Mouse (Mus musculus) mouse trophoblast stem cell (cell line): ENCODE data around the gene Rhbdf2.

ENCODE experiments used
- in situ Hi-C, 2 experiments: fragments of 300-500 bp; cut with MseI, MboI; formaldehyde crosslinking; loops; 2 replicates in 1 of 2; 3 replicates in 1 of 2; pipeline ENCODE4 v1.15.1; 2025

Gene Rhbdf2

DNA sequence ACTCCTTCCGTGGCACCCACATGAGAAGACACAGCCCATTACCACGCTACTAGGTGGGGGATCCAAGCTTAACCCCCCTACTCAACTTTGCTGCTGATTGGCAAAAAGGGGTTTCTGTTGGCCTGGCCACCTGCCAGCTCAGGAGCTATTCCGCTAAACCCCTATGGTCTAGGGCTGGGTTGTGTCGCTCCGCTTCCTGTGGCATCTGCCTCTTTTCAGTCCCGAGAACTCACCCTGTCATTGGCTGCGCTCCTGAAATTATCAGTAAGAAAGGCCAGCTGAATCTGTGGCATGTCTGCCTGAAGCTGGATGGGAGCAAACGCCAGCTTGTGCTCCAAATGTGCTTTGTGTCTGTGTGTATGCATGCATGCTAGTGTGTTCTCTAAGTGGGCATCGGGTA, 33.4 kb upstream of the Rhbdf2 start:
- in situ Hi-C loops, result no loop called here

DNA sequence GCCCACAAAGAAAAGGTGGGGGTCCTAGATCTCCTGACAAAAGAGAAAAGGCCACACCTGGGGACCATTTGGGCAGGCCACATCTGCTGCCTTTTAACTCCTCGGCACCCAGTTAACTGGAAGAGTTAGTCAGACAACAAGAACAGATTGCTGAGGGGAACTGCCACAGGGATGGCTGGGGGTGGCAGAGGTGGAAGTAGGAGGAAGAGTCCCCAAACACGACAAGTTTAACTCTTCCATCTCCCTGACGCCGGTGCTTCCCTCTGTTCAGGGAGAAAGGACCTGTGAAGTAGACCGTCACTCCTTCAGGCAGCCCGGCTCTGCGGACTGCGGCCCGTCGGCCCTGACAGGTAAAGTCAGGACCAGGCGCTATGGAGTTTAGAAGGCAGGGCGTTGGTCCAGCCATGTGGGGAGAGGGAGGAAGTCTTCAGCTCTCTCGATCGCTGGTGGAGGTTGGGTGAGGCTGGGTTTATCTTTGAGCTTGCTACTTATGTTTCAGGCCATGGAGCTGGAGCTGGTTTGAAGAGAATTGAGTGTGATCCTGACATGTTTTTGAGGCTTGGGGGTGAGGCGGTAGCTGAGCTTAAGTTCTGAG, 32.3 kb upstream of the Rhbdf2 start:
- in situ Hi-C loops, result no loop called here

DNA sequence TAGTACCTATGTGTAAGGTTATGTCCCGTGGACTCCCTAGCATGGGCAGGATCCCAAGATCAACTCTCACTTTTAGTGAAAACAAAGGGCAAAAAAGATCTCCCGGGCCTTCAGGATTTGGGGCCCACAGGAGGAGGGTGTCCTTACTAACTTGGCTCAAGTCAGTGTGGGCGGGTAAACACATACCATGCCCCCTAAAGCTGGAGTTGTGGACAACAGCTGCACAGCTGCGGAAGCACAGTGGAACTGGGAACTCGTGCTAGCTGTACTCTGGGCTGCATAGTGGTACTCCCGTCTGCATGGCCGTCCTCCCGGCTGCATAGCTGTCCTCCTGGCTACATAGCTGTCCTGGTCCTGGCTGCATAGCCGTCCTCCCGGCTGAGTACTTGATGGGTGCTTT, 31.4 kb upstream of the Rhbdf2 start:
- in situ Hi-C loops, result no loop called here

DNA sequence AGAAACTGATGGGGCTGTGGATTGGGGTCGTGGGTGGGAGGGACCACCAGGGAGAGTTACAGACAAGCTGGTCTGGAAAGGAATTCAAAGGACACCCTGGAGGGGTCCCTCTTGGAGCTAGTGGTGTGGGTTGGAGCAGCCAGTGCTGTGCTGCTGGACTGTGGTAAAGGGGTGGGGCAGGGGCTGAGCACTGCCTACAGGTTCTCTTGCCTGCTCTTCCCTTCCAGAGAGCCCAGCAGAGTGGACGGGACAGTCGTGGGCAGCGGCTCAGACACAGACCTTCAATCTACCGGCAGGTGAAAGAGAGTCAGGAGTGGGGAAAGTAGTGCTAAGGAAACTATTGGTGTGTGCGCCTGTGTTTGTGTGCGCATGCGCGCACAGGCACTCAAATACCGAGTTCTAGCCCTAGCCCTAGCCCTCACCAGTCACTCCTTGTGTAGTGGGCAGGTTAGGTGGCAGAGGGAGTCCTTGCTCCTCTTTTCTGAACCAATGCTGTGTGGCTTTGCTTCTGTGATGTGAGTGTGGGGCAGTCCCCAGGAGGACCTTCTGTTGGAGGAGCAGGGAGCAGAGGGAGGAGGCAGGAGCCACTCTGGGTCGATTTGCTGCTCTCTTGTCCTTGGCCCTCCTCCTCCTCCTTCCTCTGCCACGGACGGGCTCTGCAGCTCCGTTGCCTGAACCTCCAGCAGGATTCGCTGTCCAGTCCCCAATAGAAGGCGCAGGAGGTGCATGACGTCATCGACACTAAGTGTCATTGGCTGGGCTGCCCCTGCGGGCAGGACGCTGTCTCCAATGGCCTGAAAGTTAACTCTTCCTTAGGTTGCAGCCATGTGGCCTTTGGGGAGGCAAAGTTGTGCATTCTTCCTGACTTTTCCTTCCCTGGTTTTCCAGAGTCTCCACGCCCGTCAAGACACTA, 30.7 kb upstream of the Rhbdf2 start:
- in situ Hi-C loops, result no loop called here

DNA sequence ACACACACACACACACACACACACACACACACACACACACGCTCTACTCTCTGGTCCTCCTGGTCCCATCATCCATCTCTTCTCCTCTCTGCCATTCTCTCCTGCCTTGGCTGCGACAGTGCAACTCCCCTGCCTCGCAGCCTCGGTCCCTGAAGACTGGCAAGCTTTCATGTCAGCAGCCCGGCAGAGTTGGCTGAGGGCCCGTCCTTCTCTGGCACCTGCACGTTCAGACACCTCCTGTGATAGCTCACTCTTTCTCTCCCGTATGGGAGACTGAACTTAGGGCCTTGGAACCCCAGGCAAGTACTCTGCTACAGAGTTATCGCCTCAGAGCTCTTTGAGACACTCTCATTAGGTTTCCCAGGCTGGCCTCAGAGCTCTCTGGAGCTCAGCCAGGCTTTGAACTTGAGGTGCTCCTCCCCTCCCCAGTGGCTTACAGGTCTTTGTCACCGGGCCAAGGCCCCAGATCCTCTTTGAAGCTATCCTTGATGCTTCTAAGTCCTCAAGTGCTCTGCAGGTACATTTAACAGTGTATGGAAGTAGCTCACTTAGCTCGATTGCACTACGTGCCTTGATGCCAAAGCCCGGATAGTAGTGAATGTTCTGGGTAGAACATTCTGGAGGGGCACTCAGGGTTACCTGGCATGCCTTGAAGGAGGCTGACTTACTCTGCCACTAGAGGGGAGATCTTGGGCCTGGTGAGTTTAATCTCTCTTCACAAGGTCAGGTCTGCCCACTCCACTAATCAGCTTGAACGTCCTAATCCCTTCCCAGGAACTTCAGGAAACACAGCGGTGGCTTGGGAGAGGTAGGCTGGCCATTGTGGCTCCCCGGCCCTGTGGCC, 29.8 kb upstream of the Rhbdf2 start:
- in situ Hi-C loops, result no loop called here

DNA sequence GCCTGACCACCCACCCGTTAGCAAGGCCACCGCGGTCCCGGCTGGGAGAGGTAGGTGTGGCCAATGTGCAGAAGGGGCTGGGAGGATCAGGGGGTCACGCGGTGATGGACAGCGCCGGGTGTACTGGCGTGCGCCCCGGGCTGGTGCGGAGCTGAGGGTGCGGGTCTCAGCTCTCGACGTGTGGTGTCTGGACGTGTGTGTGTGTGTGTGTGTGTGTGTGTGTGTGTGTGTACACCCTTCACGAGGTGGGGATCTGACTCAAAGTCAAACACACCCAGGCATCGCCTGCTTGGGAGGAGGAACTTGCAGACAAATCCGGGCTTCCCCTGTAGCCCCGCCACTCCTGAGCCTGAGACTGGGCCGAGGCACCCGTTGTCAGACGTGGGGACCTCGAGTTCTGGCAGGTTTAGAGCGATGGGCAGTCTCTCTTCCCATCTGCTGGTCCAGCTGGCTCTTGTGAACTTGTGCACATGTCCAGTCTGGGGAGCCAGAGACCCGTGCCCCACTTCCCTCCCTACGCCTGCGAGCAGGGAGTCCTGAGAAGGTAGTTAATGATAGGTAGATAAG, 27.5 kb upstream of the Rhbdf2 start, which contains the start of gene Cygb:
Gene Cygb, minus strand, starts transcription at position 59 of the 567 bp plus-strand sequence.
- in situ Hi-C loops, result no loop called here

DNA sequence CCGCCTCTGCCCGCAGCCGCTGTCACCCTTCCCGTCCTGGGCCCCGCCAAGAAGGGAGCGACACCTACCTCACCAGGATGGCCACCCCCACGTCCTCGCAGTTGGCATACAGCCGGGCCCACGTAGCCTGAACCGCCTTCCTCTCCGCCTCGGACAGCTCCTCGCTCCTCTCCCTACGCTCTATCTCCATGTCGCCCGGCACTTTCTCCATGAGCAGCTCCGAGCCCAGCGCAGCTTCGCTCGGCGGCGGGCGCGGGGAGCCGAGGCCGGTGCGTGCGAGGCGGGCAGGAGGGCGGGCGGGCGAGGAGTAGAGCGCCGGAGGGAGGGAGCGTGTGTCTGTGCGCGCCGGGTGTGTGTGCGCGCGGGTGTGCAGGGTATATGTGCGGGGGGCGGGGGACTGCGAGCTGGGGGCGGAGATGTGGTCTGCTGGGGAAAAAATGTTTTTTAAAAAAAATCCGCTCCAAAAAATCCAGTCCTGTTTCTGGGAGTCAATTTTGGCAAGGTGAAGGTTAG, 26.9 kb upstream of the Rhbdf2 start:
- in situ Hi-C loops, result no loop called here

DNA sequence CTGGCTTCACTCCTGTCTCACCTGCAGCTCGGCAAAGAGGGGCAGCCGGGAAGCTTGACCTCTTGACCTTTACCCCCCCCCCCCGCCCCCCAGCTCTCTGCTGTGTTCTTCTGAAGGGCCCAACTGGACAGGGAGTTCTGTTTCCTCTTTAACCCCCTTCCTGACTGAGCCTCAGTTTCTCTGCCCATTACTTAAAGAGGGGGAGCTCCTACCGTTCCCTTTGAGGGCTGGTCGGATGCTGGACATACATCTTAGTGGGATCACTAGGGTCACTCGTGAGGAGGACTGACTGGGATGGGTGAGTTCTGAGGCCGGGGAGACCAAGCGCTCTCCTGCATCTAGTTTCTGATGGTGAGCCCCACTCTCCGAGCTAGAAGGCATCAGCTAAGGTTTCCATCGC, 26.4 kb upstream of the Rhbdf2 start, which contains the start of gene Prcd:
Gene Prcd, plus strand, starts transcription at position 301 of the 400 bp plus-strand sequence.
- in situ Hi-C loops, result no loop called here

DNA sequence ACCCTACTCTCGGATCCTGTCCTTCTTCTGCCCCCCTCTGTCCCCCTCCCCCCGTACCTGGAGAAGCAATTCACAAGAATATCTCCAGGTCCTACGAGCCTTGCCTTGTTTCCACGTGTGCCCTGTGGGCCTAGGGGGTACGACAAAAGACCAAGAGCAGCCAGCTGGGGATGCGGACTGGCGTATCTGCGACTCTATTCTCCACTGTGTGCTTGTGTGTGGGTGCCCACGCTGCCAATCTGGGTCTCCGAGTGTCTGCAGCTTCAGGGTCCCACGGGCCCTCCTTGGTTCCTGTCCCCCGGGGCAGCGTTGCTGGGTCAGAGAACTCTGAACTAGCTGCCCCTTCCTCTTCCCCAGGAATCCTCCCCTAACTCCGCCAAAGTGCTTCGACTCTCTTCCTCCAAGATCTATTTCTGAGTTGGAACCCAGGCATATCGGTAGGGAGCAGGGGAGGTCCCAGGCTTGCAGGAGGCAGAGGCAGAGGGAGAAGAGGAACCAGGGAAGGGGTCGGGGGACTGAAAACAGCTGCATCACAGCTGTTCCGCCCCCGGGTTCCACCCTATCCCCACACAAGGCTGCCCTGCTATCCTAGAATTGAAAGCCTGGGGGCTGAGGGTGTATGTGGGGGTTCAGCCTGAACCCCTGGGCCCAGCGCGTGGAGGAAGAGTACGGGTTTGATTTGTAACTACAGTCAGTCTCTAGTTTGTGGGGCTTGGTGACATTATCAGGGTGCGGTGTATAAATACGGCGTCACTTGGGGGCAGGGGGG, 25.7 kb upstream of the Rhbdf2 start:
- in situ Hi-C loops, result no loop called here

DNA sequence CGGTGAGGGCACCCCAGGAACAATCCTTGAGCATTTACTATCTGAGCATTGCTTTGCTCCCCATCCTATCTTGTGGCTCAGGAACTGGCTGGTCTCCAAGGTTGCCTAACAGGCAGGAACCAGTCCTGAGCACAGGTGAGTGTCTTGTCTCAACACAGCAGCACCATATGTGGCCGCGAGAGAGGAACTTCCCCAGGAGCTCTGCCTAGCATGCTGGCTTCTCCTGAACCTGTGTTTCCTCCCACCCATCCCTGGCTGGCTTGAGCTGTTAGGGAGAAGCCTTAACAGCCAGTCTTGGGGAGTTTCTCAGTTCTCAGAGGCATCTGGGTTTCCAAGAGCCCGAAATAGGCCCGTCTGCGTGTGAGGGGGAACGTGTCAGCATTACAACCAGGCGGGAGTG, 24.5 kb upstream of the Rhbdf2 start:
- in situ Hi-C loops, result no loop called here

DNA sequence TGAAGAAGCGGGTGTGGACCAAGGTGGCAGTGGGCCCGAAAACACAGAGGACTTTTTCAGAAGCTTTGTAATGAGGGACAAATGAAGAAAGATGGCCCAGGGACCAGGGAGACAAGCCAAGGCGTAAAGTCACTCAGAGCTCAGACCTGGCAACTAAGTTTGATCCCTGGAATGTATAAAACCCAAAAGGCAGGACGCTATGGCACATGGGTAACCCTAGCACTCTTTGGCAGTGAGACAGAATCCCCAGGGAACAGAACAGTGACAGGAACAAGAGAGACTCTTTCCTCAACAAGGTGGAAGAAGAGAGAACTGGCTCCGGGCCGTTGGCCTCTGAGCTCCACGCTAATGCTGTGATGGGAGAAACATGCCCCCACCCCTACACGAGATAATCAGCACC, 24.0 kb upstream of the Rhbdf2 start:
- in situ Hi-C loops, result no loop called here

DNA sequence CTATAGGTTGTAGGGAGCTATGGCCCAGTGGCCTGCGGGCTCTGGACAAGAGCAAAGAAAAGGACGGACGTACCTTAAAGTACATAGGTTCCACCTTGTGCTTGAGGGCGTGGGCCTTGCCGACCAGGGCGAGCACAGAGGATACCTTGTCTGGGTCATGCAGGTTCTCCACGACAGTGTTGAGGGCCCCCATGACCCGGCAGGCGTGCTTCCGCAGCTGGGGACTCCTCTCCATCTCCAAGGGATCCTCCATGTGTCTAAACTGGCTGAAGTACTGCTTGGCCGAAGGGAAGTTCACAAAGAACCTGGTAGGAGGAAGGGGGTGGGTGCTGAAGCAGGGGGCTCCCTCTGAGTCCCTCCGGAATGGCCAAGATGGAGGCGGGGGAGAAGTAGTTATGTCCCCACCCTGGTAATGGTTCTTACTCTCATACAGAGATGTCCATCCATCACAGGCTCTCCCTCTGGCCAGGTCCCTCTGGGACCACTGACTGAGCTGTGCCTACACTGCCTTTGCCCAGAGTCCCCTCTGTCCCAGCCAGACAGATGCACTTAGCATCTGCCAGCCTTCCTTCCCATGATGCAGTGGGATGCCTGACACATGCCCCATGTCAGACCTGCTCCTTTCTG, 23.0 kb upstream of the Rhbdf2 start:
- in situ Hi-C loops, result loop anchor here in 1 of 2 experiments (5.0 kb wide), 1 partner anchor 157 kb away; no protein-coding TSS in a partner anchor

DNA sequence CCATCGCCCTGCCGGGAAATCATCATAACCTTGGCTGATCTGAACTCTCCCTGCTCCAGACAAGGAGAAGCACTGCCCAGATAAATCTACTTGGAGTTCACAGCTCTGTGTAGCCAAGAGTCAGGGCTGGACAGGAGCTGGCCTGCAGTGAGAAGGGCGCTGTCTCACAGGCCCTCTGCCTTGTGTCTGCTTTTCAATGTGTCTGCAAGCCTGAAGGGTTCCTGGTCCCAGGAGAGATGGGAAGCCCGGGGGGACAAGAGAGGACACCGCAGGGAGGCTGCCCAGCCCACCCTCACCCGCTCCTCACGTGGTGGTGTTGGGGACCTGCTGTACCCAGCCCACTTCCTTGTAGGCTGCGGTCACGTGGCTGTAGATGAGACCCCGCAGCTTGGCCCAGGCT, 22.2 kb upstream of the Rhbdf2 start:
- in situ Hi-C loops, result loop anchor here in 1 of 2 experiments (5.0 kb wide), 1 partner anchor 158 kb away; no protein-coding TSS in a partner anchor

DNA sequence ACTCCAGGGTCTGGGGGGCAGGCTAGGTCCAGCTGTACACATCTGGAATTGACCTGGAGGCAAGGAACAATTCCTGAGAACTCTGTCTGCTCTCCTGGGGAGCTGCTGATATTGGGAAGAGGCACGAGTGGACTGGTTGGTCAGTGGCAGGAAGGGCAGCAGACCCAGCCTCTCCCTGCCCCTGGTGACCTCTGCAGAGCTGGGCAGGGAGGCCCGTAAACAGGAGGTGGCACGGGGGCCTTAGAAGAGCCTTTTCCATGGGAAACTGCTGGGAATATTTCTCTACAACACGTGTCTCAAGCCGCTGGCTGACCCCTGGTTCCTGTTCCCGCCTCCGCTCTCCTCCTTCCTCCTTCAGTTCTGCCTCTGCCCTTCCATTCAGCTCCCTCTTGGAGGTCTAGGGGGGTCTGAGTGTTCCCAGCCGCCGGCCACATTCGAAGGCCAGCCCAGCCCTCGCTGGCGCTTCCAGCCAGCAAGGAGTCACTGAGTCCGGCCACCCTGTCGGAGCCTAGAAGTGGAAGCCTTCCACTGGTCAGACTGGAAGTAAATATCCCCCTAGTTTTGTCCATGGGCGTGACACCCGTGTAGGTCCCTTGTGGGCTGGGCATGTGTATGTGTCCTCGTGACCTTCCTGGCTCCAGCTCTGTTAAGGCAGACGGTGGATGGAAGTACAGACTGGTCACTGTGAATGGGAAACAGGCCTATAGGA, 21.5 kb upstream of the Rhbdf2 start:
- in situ Hi-C loops, result loop anchor here in 1 of 2 experiments (5.0 kb wide), 1 partner anchor 159 kb away; no protein-coding TSS in a partner anchor

DNA sequence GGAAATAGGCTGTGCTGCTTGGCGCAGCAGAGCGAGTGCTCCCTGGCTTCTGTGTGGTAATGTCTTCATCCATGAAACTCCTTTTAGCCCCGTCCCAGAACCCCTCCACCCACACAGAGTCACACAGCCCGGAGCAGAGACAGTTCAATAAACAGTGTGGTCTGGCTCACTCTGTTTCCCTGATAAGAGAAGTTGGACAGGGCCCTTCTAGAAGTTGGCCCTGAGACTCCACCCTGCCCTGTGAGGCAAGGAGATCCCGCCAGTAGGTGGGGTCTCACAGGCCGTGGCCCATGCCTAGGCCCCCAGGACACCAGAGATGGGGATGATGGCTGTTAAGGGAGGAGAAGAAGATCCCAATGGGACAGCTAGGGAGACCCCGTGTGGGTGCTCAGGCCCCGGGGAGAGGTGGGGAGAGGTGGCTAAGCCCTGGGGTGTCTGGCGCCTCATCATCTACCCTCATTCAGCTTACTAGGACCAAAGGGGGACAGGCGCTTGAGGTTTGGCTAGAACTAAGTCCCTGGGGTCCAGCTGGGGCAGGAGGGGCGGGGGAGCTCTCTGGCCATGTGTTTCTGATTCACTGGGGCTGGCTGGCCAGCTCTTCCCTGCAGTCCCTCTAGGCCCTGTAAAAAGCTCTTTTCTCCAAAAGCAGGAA, 20.6 kb upstream of the Rhbdf2 start:
- in situ Hi-C loops, result loop anchor here in 1 of 2 experiments (5.0 kb wide), 1 partner anchor 160 kb away; no protein-coding TSS in a partner anchor

DNA sequence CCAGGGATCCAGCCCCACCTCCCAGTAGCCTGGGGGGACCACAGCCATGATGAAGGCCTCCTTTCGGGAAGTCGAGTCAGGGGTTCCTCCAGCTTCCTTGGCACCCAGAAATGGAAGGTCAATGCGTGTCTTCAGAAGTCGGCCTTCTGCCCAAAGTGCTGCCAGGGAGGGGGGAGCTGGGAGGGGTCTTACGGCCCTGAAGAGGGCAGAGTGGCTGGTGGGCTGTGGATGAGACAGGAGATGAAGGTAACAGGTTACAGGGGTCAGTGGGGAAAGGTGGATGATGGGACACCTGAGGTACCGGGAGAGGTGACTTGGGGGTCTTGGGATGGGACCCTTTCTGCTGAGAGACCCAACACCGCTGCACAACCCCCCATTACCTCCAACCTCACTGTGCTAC, 20.0 kb upstream of the Rhbdf2 start:
- in situ Hi-C loops, result loop anchor here in 1 of 2 experiments (5.0 kb wide), 1 partner anchor 161 kb away; no protein-coding TSS in a partner anchor

DNA sequence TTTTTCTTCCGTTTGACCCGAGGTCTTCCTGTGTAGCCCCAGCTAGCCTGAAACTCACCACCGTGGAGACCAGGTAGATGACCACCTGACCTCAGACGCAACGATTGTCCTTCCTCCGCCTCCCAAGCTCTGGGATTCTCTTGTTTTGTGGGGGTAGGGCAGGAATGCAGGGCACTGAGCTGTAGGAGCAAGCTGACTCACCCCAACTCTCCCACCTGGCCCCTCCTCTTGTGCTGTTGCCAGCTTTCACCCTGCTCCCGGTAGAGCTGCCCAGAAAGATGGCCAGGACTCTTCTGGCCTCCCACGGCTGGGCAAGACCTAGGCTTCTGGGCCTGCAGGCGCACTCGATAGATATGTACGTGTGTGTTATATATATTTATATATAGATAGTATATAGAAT, 19.3 kb upstream of the Rhbdf2 start:
- in situ Hi-C loops, result loop anchor here in 1 of 2 experiments (5.0 kb wide), 1 partner anchor 161 kb away; no protein-coding TSS in a partner anchor

DNA sequence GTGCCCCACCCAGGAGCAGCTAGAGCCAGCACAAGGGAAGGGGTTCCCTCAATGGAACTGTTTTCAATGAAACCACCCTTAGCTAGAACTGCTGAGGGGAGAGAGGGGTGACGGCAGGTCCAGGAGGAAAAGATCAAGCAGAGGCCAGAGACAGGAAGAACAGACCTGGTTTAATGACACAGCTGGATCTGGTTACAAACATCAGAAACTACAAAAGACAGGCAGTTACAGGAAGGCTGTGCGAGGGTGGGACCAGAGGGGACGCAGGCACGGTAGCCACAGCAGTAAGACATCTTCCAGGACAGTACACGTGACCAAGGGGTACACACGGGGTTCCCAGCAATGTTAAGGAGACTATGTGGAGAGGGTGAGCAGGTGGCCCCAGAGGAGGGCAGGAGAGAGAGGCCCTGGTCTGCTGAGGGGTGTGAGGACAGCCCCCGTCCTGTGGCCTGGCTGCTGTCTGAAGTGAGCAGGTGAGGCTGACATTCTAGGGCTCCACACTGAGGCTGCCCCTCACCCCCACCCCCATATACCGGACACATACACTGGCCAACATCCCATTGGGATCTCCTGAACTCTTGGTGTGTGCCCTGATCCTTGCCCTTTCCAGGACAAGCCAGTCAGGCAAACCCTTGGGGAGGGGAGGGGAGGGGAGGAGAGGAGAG, 18.8 kb upstream of the Rhbdf2 start:
- in situ Hi-C loops, result loop anchor here in 1 of 2 experiments (5.0 kb wide), 1 partner anchor 162 kb away; no protein-coding TSS in a partner anchor
